Mouse (Mus musculus): Measurements from ENCODE around the gene Irs1. TPM values are rescaled to one million over a fixed set of nuclear protein-coding genes. Genes with fewer than 3 reads are reported as not detected.

Gene Irs1
- total and polyA plus RNA-seq, 3 experiments: 7.2 to 15.6 (median 9.6) TPM

GRCm38 (mm10) chr1:82183913-82184442 lies 107.2 kb downstream of the Irs1 start:
- DNase-seq: peak; percentile 53

Other genes with a start within 250 kb of the Irs1 start
- not detected for gene Gm9747, start 58.3 kb downstream of the Irs1 start, total RNA-seq (2021)
- not detected in 2 replicates for gene Gm9747, start 58.3 kb downstream of the Irs1 start, polyA plus RNA-seq (2012; rRNA removed)
- 10 to 100 TPM; 32.5 to 37.2 TPM for gene Rhbdd1, start 25.0 kb upstream of the Irs1 start, total RNA-seq (2021)
- gene Rhbdd1, start 25.0 kb upstream of the Irs1 start, polyA plus RNA-seq (2012; rRNA removed): 13.4 and 15.4 TPM in 2 replicates

Data from adrenal gland, adult 2 months (tissue).